Mouse (Mus musculus): ENCODE measurements around the gene Cd7. TPM values are rescaled to one million over a fixed set of nuclear protein-coding genes. Genes with fewer than 3 reads are reported as not detected.

The Cd7 gene
- 1 to 10 TPM; 1.2 to 3.0 TPM for total RNA-seq (2023)

DNA sequence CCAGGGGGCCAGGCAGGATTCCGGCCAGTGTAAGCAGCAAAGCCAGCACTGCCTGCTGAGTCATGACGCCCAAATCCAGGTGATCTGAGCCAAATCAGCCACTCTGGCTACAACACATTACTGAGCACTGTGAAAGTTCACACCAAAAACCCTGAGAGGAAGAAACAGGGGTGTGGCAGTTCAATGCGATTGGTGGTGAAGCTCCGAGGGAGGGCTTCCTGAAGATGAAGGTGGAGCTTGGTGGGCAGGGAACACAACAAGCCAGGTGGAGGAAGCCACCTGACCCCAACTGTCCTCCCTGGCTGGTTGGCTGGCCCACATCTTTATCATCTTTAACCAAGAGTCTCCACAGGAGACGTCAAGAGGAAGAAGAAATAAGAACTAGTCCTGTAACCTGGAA is at the start of gene Cd7:
TSS of gene Cd7 (minus strand) at position 117 of the 400 bp plus-strand sequence.

DNA sequence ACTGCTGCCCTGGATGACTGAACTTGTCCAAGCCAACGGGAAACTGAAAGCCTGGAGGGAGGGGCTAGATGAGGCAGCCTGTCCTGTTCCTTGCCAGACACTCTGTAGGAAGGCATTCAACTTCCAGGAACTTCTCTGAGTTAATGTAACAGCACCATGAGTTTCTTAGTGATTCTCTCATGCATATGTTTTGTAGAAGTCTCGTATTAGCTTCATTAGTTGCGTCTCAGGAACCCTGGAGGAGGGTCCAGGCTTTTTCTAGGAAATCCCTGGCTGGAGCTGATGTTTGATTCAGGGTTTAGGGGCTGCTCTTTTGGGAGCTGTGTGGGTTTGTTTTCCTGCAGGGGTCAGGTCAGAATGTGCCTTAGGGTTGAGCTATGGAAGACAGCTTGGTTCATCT is 41.9 kb upstream of the Cd7 start, which contains the start of gene Sectm1a:
TSS of gene Sectm1a (minus strand) at position 101 of the 400 bp plus-strand sequence.

GRCm38 (mm10) chr11:121063379-121063778 is 24.2 kb upstream of the Cd7 start, which contains the start of gene Sectm1b:
Gene Sectm1b, minus strand, starts transcription at chr11:121063569.

GRCm38 (mm10) chr11:120990951-120991526 is 48.2 kb downstream of the Cd7 start, which contains the start of gene Csnk1d:
Gene Csnk1d, minus strand, starts transcription at chr11:120991330.

Other genes with a start within 250 kb of the Cd7 start
- gene Dus1l, start 243.0 kb downstream of the Cd7 start, total RNA-seq (2023): 10 to 100 TPM; 31.9 to 38.5 TPM
- 10 to 100 TPM; 22.3 to 24.3 TPM for gene Fasn, start 214.9 kb downstream of the Cd7 start, total RNA-seq (2023)
- 1 to 10 TPM; 2.8 to 5.2 TPM for gene Ccdc57, start 106.5 kb downstream of the Cd7 start, total RNA-seq (2023)
- gene Slc16a3, start 90.9 kb downstream of the Cd7 start, total RNA-seq (2023): 100 to 1,000 TPM; 698 to 788 TPM
- gene Csnk1d, start 48.1 kb downstream of the Cd7 start, total RNA-seq (2023): 100 to 1,000 TPM; 116 to 126 TPM
- not detected for gene Sectm1b, start 24.2 kb upstream of the Cd7 start, total RNA-seq (2023)
- not detected for gene Sectm1a, start 41.8 kb upstream of the Cd7 start, total RNA-seq (2023)
- gene Tex19.2, start 79.3 kb upstream of the Cd7 start, total RNA-seq (2023): not detected
- gene Tex19.1, start 106.7 kb upstream of the Cd7 start, total RNA-seq (2023): not detected
- gene Uts2r, start 120.9 kb upstream of the Cd7 start, total RNA-seq (2023): not detected
- gene Hexdc, start 165.0 kb upstream of the Cd7 start, total RNA-seq (2023): 1 to 10 TPM; 2.6 to 4.0 TPM
- 1 to 10 TPM; 3.2 to 3.7 TPM for gene Ogfod3, start 165.3 kb upstream of the Cd7 start, total RNA-seq (2023)
- gene Cybc1, start 189.9 kb upstream of the Cd7 start, total RNA-seq (2023): 10 to 100 TPM; 59.7 to 60.7 TPM
- 10 to 100 TPM; 40.3 to 41.0 TPM for gene Narf, start 197.8 kb upstream of the Cd7 start, total RNA-seq (2023)
- 10 to 100 TPM; 23.2 to 27.1 TPM for gene Foxk2, start 220.6 kb upstream of the Cd7 start, total RNA-seq (2023)